Mouse (Mus musculus): ENCODE results near the gene 2900011O08Rik.

Gene 2900011O08Rik

DNA sequence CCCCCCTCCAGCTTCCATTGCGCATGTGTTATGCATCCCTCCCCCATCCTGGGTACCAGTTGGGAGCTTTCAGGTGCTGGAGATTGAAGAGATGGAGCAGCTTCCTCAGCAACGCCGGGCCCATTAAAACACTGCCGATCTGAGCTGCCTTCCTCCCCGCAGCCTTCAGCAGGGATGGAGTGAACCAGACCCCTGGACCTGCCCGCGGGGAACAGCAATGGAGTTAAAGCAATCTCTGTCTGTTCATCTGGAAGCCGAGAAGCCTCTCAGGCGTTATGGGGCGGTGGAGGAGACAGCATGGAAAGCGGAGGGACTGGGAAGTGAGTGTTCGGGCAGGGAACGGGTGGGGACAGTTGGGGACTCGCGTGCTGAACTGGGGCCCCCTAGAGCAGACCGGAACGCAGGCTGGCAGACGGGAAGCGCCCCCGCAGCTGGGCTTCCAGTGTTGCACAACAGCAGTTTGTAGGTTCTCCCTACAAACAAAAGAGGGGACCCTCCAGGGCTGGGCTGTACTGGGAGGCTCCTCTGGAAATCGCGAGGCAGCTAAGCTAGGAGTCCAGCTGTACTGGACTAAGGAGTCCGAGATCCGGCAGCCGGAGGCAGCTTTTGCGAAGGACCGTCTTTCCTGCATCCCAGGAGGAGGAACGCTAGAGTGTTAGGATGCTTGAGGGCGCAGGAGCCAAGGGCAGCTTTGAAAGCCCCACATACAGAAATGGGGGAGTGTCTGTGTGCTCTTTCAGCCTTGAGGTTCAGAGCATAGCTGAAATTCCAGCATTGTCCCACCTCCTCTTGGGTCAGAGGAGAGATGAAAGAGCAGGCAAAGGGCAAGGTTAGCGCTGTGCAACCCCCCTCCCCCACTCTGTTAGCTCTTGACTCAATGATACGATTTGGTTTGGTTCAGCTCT, at the start of gene 2900011O08Rik, which contains the start of gene Ifitm7:
TSS of gene 2900011O08Rik (plus strand) at position 31 of the 905 bp plus-strand sequence.
TSS of gene Ifitm7 (minus strand) at position 315 of the 905 bp plus-strand sequence.
- WGBS, result 1% methylated on average over 31 of the region's 31 CpGs

GRCm38 (mm10) chr16:13940139-13940846, 46.1 kb upstream of the 2900011O08Rik start:
- WGBS, result 3% methylated on average over 28 of the region's 28 CpGs

DNA sequence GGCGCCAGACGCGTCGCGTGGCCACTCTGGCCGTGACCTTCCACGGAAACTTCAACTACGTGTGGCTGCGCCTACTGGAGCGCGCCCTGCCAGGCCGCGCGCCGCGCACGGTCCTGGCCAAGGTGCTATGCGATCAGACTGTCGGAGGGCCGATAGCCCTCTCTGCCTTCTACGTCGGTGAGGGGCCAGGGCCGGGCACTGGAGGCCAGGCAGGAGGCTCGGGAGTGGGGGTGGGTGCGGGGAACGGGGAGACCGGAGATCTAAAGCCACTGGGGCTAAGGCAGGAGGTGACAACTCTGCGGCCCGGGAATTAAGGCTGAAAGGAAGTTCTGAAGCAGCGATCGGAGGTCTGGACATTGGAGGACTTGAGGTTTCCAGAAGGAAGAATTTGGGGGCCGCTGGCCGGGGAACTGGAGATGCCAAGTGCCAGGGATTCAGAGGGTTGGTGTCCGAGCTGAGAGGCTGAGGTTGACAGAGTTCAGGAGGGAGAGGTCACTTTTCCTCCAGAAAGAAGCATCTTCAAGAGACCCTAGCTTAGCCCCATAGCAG, 45.5 kb upstream of the 2900011O08Rik start:
- 3% methylated on average over 34 of the region's 34 CpGs for WGBS

DNA sequence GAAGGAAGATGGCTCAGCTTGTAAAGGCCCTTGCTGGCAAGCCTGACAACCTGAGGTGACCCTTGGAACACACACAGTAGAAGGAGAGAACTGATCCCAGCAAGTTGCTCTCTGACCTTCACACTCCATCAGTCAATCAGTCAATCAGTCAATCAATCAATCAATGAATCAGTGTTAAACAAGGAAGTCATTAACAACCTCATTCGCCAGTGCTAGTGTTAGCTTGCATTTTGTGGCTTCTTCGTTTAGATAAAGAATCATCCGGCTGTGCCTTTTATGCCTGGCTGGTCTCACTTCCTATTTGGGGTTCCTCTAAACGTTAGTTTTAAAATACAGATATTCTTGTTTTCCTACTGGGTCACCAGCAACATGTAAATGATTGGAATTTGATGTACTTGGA, 42.2 kb upstream of the 2900011O08Rik start:
- 41% methylated on average over 4 of the region's 4 CpGs for WGBS

GRCm38 (mm10) chr16:13944752-13945151, 41.7 kb upstream of the 2900011O08Rik start:
- WGBS, result 79% methylated on average over 5 of the region's 5 CpGs

DNA sequence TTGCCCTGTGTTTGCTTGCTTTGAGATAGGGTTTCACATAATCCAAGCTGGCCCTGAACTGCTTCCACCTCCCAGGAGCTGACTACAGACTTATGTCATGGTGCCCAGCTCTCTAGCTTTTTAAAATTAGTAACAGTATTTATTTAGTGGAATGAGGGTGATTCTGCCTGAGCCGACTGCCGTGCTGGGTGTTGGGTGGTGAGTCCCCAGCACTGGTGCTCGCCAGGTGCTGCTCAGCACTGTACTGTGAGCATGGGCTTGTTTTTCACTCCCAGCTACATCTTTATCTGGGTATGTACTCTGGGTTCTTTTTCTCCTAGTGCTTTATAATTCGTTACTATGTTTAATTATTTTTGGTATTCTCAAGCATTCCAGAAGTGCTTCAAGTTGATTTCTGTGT, 41.3 kb upstream of the 2900011O08Rik start:
- WGBS, result 52% methylated on average over 4 of the region's 4 CpGs

GRCm38 (mm10) chr16:13946306-13946705, 40.1 kb upstream of the 2900011O08Rik start:
- 88% methylated on average over 1 of the region's 1 CpGs for WGBS

- 65% methylated on average over 3 of the region's 3 CpGs for WGBS
Measured at GRCm38 (mm10) chr16:13951245-13951644, 35.2 kb upstream of the 2900011O08Rik start.

- 7% methylated on average over 1 of the region's 1 CpGs for WGBS
Measured at GRCm38 (mm10) chr16:13962053-13962452, 24.4 kb upstream of the 2900011O08Rik start.

DNA sequence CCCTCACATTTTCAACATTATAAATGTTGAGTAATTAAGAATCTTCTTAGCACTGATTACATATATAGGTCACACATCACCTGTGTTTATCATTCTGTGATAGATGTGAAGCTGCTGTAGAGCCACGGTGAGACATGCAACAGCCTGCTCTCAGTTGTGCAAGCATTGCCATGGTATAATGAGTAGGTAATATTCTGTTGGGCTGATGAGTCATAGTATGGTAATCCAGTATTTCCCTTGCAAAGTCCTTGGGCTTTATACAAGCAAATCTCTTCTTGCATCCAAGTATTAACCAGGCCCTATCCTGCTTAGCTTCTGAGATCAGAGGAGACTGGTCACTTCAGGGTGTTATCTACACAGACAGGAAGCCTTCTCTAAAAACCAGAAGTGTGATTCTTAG, 17.3 kb upstream of the 2900011O08Rik start:
- WGBS, result 52% methylated on average over 1 of the region's 1 CpGs

- 94% methylated on average over 8 of the region's 8 CpGs for WGBS
Measured at GRCm38 (mm10) chr16:13972051-13972450, 14.4 kb upstream of the 2900011O08Rik start.

- WGBS, result 83% methylated on average over 4 of the region's 4 CpGs
Measured at GRCm38 (mm10) chr16:13976358-13976896, 10.0 kb upstream of the 2900011O08Rik start.

DNA sequence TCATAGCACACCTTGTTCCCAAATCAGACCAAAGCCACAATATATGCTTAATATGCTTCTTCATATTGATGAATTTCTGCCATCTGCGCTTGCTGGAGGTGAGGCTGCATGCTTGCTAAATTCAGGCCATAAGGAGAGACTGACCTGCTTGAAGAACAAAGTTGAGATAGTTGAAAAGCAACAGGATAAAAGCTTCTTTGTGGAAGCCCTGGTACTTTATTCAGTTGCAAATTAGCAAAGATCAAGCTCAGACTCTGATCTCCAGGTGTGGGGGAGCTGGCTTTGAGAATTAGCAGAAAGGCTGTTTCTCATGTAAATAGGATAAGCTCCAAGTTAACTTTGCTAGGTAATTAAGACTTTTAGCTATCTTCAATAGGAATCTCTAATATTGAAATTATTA, 9.4 kb upstream of the 2900011O08Rik start:
- WGBS, result 81% methylated on average over 1 of the region's 1 CpGs

DNA sequence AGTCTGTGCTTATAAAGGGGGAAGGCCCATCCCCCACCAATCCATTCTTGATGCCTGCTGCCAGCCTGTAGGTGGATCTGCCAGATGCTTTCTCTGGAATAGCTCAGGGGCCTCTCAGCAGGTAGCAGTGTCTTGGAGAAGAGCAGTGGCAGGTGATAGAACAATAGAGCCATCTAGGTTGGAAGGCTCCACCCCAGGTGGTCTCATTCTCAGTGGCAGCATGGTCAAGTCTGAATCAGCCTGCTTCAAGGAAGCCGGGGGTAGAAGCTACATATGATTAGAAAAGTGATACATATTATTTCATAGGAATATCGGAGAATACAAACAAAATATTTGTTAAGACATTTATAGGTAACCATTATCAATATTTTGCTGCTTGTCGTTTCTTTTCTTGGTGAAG, 4.7 kb upstream of the 2900011O08Rik start:
- WGBS, result 82% methylated on average over 3 of the region's 3 CpGs

- 92% methylated on average over 5 of the region's 5 CpGs for WGBS
Measured at GRCm38 (mm10) chr16:13983161-13983560, 3.2 kb upstream of the 2900011O08Rik start.

DNA sequence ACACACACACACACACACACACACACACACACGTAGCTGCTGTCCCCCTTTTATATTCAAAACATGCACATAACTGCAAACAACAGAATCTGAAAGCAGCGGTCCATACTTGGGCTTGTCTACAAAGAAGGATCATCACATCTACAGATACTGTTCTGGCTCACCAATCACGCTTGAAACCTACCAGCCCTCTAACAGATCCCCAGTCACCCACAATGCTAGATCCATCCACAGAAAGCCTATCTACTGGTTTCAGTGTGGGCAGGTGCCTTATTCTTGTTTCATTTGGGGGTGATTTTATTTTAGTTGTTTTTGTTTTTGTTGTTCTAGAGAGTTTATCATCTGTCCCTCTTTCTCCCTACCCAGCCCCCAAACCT, 219 bp upstream of the 2900011O08Rik start:
- 37% methylated on average over 3 of the region's 3 CpGs for WGBS

DNA sequence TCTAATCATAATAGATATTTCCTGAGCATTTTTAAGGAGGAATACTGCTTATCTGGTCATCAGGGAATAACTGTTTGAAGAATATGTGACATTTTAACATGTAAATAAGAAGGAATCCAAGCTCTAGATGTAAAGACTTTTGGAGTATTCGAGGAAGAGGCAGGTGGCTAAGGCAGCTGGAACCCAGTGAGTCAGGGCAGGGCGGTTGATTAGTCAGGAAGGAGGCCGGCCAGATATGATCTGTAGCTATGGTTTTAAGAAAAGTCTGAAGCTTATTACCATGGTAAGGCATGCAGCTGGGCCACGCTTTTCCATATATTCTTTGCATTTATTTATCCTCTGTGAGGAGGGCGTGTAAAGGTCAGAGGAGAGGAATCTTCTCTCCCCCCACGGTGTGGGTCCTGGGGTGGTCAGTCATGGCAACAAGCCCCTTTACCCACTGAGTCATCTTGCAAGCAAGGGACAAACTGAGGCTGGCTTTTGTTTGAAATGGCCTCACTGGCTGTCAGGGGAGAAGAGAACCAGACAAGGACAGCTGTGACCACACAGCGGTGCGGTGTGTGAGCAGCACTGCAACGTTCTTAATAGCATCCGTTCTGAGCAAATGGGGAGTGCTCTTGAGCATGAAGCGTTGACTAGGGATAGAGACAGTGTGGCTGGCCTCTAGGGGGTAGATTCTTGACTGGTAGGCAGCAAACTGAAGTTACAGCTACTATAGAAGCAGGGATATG, 6.3 kb downstream of the 2900011O08Rik start:
- WGBS, result 74% methylated on average over 11 of the region's 11 CpGs

DNA sequence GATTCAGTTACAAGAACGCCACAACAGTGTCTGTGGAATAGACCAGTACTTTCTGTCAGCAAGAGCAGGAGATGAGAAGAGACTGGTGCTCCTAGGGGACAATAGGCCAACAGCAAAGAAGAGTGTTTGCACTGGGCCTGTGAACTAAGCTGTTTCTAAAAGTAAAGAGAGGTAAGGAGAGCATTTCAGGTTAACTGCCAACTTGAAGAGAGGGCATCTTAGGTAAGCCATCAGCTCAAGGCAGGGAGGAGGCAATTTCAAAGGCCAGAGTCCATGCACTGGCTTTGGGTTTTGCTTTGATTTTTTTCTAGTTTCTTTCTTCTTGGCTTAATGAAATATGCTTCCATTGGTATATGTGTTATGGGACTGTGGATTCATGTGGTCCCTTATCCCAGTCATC, 7.7 kb downstream of the 2900011O08Rik start:
- WGBS, result 90% methylated on average over 1 of the region's 1 CpGs

GRCm38 (mm10) chr16:13994502-13994901, 8.1 kb downstream of the 2900011O08Rik start:
- 89% methylated on average over 1 of the region's 1 CpGs for WGBS

- 47% methylated on average over 8 of the region's 8 CpGs for WGBS
Measured at GRCm38 (mm10) chr16:14003386-14004130, 17.2 kb downstream of the 2900011O08Rik start.

DNA sequence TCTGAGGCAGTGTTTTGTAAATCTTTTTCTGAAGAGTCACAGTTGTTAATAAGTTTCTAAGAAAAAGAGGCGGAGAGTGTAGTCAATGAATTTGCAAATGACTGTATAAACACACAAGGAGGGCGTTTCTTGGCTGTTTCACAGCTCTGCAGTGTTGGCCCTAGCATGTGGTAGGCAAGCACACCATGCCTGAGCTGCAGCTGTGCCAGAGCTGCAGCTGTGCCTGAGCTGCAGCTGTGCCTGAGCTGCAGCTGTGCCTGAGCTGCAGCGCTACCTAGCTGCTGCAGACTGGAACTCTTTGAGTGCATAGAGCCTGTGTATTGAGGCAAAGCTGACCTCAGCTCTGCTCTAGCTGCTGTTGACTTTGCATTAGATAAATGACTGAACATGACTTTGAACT, 17.8 kb downstream of the 2900011O08Rik start:
- WGBS, result 19% methylated on average over 3 of the region's 3 CpGs
